Mouse (Mus musculus) megakaryocyte, embryonic 14.5 days (primary cell): ENCODE results near the gene Prm1.

Experiments
- FLI1 ChIP-seq: IDR thresholded peaks from 2 replicates; pipeline ENCODE4 v1.6.1; 2012; ENCODE audit warnings: low read length, inconsistent platforms, mixed read lengths
- GATA1 ChIP-seq: IDR thresholded peaks from 3 replicates; pipeline ENCODE4 v1.6.1; 2012; ENCODE audit warnings: mixed read lengths, low read length, inconsistent platforms, borderline replicate concordance

DNA sequence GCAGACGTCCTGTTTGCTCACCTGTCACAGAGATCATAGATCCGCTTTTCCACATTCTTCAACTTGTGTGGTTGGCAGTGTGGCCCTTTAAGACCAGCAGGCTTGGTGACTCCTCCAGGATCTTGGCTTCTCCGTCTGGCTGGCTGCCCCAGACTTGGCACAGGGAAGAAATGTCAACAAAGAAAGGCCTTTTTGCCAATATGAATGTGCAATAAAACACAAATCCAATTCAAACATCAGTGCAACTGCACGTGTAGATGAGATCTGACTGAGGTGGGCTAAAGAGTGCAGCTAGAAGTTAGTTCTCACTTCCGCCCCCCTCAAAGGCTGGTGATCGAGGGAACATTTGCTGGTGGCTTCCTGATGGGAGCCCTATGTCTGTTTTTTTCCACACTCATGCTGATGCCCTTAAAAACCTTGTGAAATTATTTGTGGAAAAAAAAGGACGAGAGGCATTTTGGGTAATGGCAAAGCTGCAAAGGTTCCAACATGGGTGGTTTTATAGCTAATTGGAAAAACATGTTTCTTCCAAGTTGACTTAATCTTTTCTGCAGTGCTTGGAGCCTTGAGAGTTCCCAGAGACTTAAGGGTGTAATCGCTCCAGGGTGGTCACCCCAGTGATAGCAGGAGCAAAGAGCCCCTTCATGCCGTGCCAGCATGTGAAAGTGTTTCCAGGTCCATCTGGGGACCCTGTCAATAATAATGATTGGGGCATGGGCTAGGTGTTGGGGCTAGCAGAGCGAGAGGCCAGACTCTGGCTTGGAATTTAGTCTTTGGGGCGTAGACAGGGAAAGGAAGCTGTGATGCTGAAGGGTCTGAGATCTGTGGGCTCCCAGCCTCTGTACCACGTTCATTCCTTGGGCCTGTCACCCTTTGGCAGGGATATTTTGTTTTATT, 44.6 kb upstream of the Prm1 start:
- TF ChIP-seq GATA1 (no peak), FLI1 (no peak)
